Comparison of ENCODE assay signal across 8 mouse cellular contexts in genomic region chr11:97809235-97810121, GRCm38 (mm10). TPM values are rescaled to one million over a fixed set of nuclear protein-coding genes. Genes with fewer than 3 reads are reported as not detected.
DNase-seq lines count a peak whose midpoint lies in the region; ATAC-seq and TF ChIP-seq lines count a peak whose summit lies in the region.

No protein-coding gene starts in this region.

- peak; percentile 58 for DNase-seq in cerebellum, adult 9-11 months
- no peak for DNase-seq in cerebellum, adult 11 months
- peak; percentile 10 for DNase-seq in lung, adult 2 months
- DNase-seq in lung, postnatal 4 days = no peak
- no peak for DNase-seq in adipocyte (ENCODE audit: low spot score)
- no peak for DNase-seq in gastrocnemius, adult 8-10 months (ENCODE audit: low spot score in 2 of 2)

- WGBS in lung, adult 2 months = 29% methylated on average over 7 of the region's 7 CpGs
- 72% methylated on average over 7 of the region's 7 CpGs for WGBS in hindbrain, embryonic 15.5 days

- peaks cover 84% of the 10 kb centered on the region for H3K79me2 ChIP-seq in myocyte (ENCODE audit: control insufficient read depth, insufficient read depth)

- no peak overlapping the region for H3ac ChIP-seq in myocyte (ENCODE audit: control insufficient read depth, insufficient read length)

- no peak for ATAC-seq in hindbrain, embryonic 15.5 days (ENCODE audit: low FRiP score, low read depth)

- no peaks in the 10 kb centered on the region for H3K27me3 ChIP-seq in hindbrain, embryonic 15.5 days
- no peaks in the 10 kb centered on the region for H3K27me3 ChIP-seq in myocyte (ENCODE audit: control insufficient read depth, insufficient read depth, insufficient read length)

- no peak overlapping the region for H3K4me2 ChIP-seq in hindbrain, embryonic 15.5 days
- H3K4me2 ChIP-seq in myocyte (ENCODE audit: low read depth) = peak overlapping the region; percentile 38

- H3K36me3 ChIP-seq in hindbrain, embryonic 15.5 days = peaks cover 19% of the 10 kb centered on the region
- peaks cover 9% of the 10 kb centered on the region for H3K36me3 ChIP-seq in myocyte (ENCODE audit: control insufficient read depth, insufficient read depth)

- no peak for TF ChIP-seq POLR2A in lung, adult 2 months (IDR thresholded peaks at IDR 0.05; ENCODE audit: borderline replicate concordance, extremely low read depth, low read depth, low read length)
- no peak for TF ChIP-seq POLR2A in myocyte (IDR thresholded peaks at IDR 0.05; ENCODE audit: insufficient read length, low read depth)

- TF ChIP-seq CTCF in lung, adult 2 months (IDR thresholded peaks at IDR 0.05; ENCODE audit: insufficient read depth, low read length) = no peak

- no peaks in the 10 kb centered on the region for H3K9me3 ChIP-seq in hindbrain, embryonic 15.5 days

- H3K9ac ChIP-seq in hindbrain, embryonic 15.5 days = no peak overlapping the region

- peaks cover 69% of the 10 kb centered on the region for H3K4me1 ChIP-seq in lung, adult 2 months (ENCODE audit: control insufficient read depth, insufficient read depth, low read length)
- H3K4me1 ChIP-seq in hindbrain, embryonic 15.5 days (replicated peaks) = peaks cover 94% of the 10 kb centered on the region

- no peak overlapping the region for H3K4me3 ChIP-seq in lung, adult 2 months (replicated peaks; ENCODE audit: extremely low read depth, low read depth, low read length)
- H3K4me3 ChIP-seq in hindbrain, embryonic 15.5 days = no peak overlapping the region
- H3K4me3 ChIP-seq in myocyte = no peak overlapping the region

- peak overlapping the region; percentile 16; the same call in 1 of the 2 replicates for H3K27ac ChIP-seq in hindbrain, embryonic 15.5 days (replicated peaks)

TF ChIP-seq in myocyte, 11 proteins besides CTCF, POLR2A, EP300 and RAD21:
- TF ChIP-seq MYOG (IDR thresholded peaks at IDR 0.05; ENCODE audit: control insufficient read depth in 1 of 3, insufficient read depth in 1 of 3, insufficient read length in 2 of 3, low read depth in 2 of 3) (no peak), POLR2AphosphoS2 (IDR thresholded peaks at IDR 0.05; ENCODE audit: insufficient read length, low read depth) (no peak), CEBPB (IDR thresholded peaks at IDR 0.05; ENCODE audit: insufficient read depth, poor library complexity, severe bottlenecking) (no peak), MAX (IDR thresholded peaks at IDR 0.05; ENCODE audit: low read depth) (no peak), E2F4 (IDR thresholded peaks at IDR 0.05; ENCODE audit: insufficient read depth) (no peak), MYOD1 (IDR thresholded peaks at IDR 0.05; ENCODE audit: control insufficient read depth in 1 of 3, insufficient read length in 2 of 3, low read depth in 2 of 3) (no peak), TCF12 (IDR thresholded peaks at IDR 0.05; ENCODE audit: insufficient read depth, poor library complexity, severe bottlenecking) (no peak), TCF3 (IDR thresholded peaks at IDR 0.05; ENCODE audit: insufficient read length, low read depth) (no peak), SRF (IDR thresholded peaks at IDR 0.05; ENCODE audit: control insufficient read depth, insufficient read length, low read depth) (no peak), REST (IDR thresholded peaks at IDR 0.05; ENCODE audit: insufficient read depth, insufficient read length) (no peak), USF1 (IDR thresholded peaks at IDR 0.05; ENCODE audit: low read depth) (no peak)

RNA-seq across cellular contexts. Expression of gene Lasp1, which starts 10.7 kb away (rescaled TPM):
- polyA plus RNA-seq in lung, adult 2 months (2012; rRNA removed) = 120 and 137 TPM in 2 replicates
- 152 and 173 TPM in 2 replicates for polyA plus RNA-seq in hindbrain, embryonic 15.5 days (2015; fragmentation: Nextera tagmentation; extraction: Ambion mirVana)
- 82.6 TPM for polyA plus RNA-seq in myocyte (2012; fragmentation: generic; extraction: Trizol)
- 10 to 100 TPM in 2 of 4 experiments, 1 to 10 TPM in 2; 5.9 to 11.2 (median 9.0) TPM for total RNA-seq in gastrocnemius, adult 8-10 months (2022)

RNA-seq across cellular contexts. Expression of gene Rpl23, which starts 27.2 kb away (rescaled TPM):
- 81.7 and 95.5 TPM in 2 replicates for polyA plus RNA-seq in lung, adult 2 months (2012; rRNA removed)
- polyA plus RNA-seq in hindbrain, embryonic 15.5 days (2015; fragmentation: Nextera tagmentation; extraction: Ambion mirVana) = 296 and 312 TPM in 2 replicates
- polyA plus RNA-seq in myocyte (2012; fragmentation: generic; extraction: Trizol) = 1,321 TPM
- total RNA-seq in gastrocnemius, adult 8-10 months (2022) = 100 to 1,000 TPM; 371 to 534 (median 431) TPM

RNA-seq across cellular contexts. Expression of gene B230217C12Rik, which starts 31.1 kb away (rescaled TPM):
- 2.8 and 4.5 TPM in 2 replicates for polyA plus RNA-seq in lung, adult 2 months (2012; rRNA removed)
- polyA plus RNA-seq in hindbrain, embryonic 15.5 days (2015; fragmentation: Nextera tagmentation; extraction: Ambion mirVana) = 32.4 and 38.8 TPM in 2 replicates
- polyA plus RNA-seq in myocyte (2012; fragmentation: generic; extraction: Trizol) = 1.9 TPM
- total RNA-seq in gastrocnemius, adult 8-10 months (2022) = under 1 TPM; 0.19 to 0.51 (median 0.32) TPM

RNA-seq across cellular contexts. Expression of gene 1700001P01Rik, which starts 33.8 kb away (rescaled TPM):
- 0.22 TPM in 1 of 2 replicates, not detected in the other for polyA plus RNA-seq in lung, adult 2 months (2012; rRNA removed)
- 0.26 and 0.28 TPM in 2 replicates for polyA plus RNA-seq in hindbrain, embryonic 15.5 days (2015; fragmentation: Nextera tagmentation; extraction: Ambion mirVana)
- 0.07 TPM for polyA plus RNA-seq in myocyte (2012; fragmentation: generic; extraction: Trizol)
- total RNA-seq in gastrocnemius, adult 8-10 months (2022) = not detected

RNA-seq across cellular contexts. Expression of gene Cwc25, which starts 43.1 kb away (rescaled TPM):
- polyA plus RNA-seq in lung, adult 2 months (2012; rRNA removed) = 7.0 and 11.6 TPM in 2 replicates
- polyA plus RNA-seq in hindbrain, embryonic 15.5 days (2015; fragmentation: Nextera tagmentation; extraction: Ambion mirVana) = 14.9 and 16.2 TPM in 2 replicates
- 8.9 TPM for polyA plus RNA-seq in myocyte (2012; fragmentation: generic; extraction: Trizol)
- 1 to 10 TPM; 3.2 to 5.9 (median 4.7) TPM for total RNA-seq in gastrocnemius, adult 8-10 months (2022)

Comparison
In these comparisons a context has a peak if more than half of its experiments do, and no peak if none do; other contexts are left out.
1. DNase-seq: peak in cerebellum, adult 9-11 months (single experiment) and lung, adult 2 months (single experiment); none in cerebellum, adult 11 months (single experiment), lung, postnatal 4 days (0 of 2), adipocyte (single experiment) and gastrocnemius, adult 8-10 months (0 of 2).